Mouse (Mus musculus): ENCODE measurements at regions not wholly inside any gene's neighbourhood (a gene's known extent, or its start where the extent isn't known, plus 50 kb on each side); places are given as distances from the start of the nearest gene placed in this dataset.

GRCm38 (mm10) chr9:80825346-80825745 is 360.1 kb upstream of the Impg1 start:
- TF ChIP-seq NANOG (IDR thresholded peaks at IDR 0.05; ENCODE audit: borderline replicate concordance, low read length) (no peak), CTCF (conservative IDR thresholded peaks at IDR 0.05; ENCODE audit: low read length) (no peak), POU5F1 (IDR thresholded peaks at IDR 0.05; ENCODE audit: borderline replicate concordance, low read length) (no peak)

All from E14TG2a.4 (cell line).